Mouse (Mus musculus): ENCODE data around the gene Nova2. TPM values are rescaled to one million over a fixed set of nuclear protein-coding genes. Genes with fewer than 3 reads are reported as not detected.

Nova2 gene
- 0.18 and 0.22 TPM in 2 replicates for polyA plus RNA-seq (2015; fragmentation: Nextera tagmentation; extraction: Ambion mirVana)

DNA sequence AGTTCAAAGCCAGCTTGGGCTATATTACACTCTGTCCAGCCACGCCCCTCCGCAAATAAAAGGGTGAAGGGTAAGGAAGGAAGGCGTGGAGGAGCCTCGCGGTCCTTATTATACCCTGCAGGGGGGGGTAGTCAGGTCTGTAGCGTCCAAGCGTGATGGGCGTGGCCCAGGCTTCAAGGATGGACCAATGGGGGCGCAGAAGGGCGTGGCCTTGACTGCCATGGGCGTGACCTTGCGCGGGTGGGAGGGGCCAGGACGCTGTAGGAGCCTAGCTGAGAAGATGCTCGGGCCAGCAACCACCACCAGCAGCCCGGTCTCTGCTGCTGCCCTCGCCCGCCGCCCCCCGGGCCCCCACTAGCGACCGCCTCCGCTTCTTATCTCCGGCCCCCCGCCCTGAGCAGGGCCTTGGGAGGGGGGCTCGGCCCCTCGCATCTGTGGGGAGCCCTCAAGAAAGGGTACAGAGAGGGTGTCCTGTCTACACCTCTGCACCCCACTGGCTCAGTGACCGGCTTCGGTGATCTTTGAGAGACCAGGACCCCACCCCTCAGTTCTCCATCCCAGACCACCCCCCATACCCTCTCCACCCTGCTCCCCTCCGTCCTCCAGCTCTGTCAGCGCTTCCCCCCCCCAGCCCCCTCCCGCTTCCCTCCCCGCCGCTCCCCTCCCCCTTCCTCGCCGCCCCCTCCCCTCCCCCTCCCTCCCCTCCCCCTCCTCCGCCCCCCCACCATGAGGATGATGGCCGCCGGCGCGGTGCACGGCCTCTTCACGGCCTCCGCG is at the start of gene Nova2:
Gene Nova2, plus strand, starts transcription at position 727 of the 777 bp plus-strand sequence.
- peak; percentile 88 for ATAC-seq (ENCODE audit: low FRiP score, low TSS enrichment)
- TF ChIP-seq EP300 (optimal IDR thresholded peaks at IDR 0.05) (no peak), CTCF (IDR thresholded peaks at IDR 0.05; ENCODE audit: low read depth) (peak; percentile 43)
- Histone ChIP-seq H3K4me2 (replicated peaks; ENCODE audit: low read depth) (peak within 1 kb of the TSS; percentile 68), H3K4me1 (replicated peaks; ENCODE audit: control insufficient read depth, insufficient read depth) (0 out of 2 replicates have a peak, but pooled peaks cover 2% of the 10 kb centered on the region), H3K27me3 (ENCODE audit: control insufficient read depth, insufficient read depth, low read length) (0 out of 2 replicates have a peak, but pooled peaks cover 2% of the 10 kb centered on the region), H3K4me3 (ENCODE audit: low read depth, low read length) (peak within 1 kb of the TSS; percentile 45), H3K36me3 (ENCODE audit: control insufficient read depth, insufficient read depth, low read length) (no peaks in the 10 kb centered on the region), H3K9me3 (ENCODE audit: control insufficient read depth, low read length) (no peaks in the 10 kb centered on the region), H3K9ac (ENCODE audit: low read length) (peak within 1 kb of the TSS; percentile 53), H3K27ac (replicated peaks) (peak within 1 kb of the TSS; percentile 35; the same call in 1 of the 2 replicates)
- peak; percentile 88 for DNase-seq (ENCODE audit: low spot score)
- WGBS, result 2% methylated on average over 21 of the region's 45 CpGs

DNA sequence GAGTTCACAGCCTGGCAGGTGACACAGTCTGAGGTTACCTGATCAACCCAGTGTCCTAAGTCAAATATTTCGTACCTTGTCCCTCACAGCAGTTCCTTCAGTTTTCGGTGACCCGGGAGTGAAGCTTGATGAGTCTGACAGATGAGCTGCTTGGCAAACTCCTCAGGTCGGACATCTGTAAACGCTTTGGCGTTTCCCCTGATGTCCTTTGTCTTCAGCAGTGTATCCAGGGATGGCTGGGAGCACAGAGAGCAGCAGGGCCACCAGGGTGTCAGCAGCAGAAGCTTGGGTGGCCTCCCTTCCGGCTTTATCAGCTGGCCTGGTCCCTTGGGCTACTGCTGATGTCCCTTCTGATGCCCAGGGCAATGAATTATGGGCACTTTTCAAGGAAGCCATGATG is 47.0 kb upstream of the Nova2 start:
- 54% methylated on average over 7 of the region's 7 CpGs for WGBS
- ATAC-seq (ENCODE audit: low FRiP score, low TSS enrichment) (no peak), DNase-seq (ENCODE audit: low spot score) (no peak)
- Histone ChIP-seq H3K4me2 (replicated peaks; ENCODE audit: low read depth) (no peak overlapping the region), H3K36me3 (ENCODE audit: control insufficient read depth, insufficient read depth, low read length) (no peaks in the 10 kb centered on the region), H3K9me3 (ENCODE audit: control insufficient read depth, low read length) (no peaks in the 10 kb centered on the region), H3K4me3 (ENCODE audit: low read depth, low read length) (no peak overlapping the region), H3K27me3 (ENCODE audit: control insufficient read depth, insufficient read depth, low read length) (no peaks in the 10 kb centered on the region), H3K27ac (replicated peaks) (no peak overlapping the region), H3K4me1 (replicated peaks; ENCODE audit: control insufficient read depth, insufficient read depth) (no peaks in the 10 kb centered on the region), H3K9ac (ENCODE audit: low read length) (no peak overlapping the region)
- no peak for TF ChIP-seq CTCF (IDR thresholded peaks at IDR 0.05; ENCODE audit: low read depth)
- no peak for TF ChIP-seq EP300 (optimal IDR thresholded peaks at IDR 0.05)

DNA sequence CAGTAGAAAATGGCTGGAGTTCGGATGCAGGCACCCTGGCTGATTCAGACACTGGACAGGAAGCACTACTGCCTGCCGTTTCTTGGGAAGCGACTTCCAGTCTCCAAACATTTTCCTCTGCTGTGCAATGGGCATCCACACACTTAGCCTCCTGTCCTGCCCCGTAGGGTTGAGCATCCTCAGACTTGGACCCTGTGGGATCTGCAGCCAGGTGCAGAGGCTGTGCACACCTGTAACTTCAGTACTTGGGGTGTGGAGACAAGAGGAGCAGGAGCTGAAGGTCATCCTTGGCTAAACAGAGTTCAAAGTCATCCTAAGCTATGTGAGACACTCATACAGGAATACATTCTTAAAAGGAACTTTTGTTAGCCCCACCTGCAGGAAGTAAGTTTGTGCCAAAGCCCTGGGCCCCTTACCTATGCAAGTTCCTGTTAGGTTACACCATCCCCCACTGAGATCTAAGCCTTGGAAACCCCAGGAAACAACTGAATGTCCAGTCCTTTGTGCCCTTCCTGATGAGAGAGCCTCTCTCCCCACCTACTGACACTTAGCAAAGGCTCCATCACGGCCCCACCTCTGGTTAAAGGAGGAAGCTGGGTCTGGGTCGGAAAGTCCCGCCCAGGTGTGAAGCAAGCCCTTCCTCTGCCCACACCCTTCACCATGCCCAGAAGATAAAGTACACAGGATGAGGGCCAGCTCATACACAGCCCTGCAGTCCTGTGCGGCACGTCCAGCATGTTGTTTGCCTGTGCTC is 41.5 kb upstream of the Nova2 start:
- WGBS, result 41% methylated on average over 9 of the region's 9 CpGs
- peak overlapping the region; percentile 74 for H3K27ac ChIP-seq (replicated peaks)
- no peak overlapping the region; the same call in 1 of the 2 replicates for H3K4me3 ChIP-seq (ENCODE audit: low read depth, low read length)
- DNase-seq (ENCODE audit: low spot score) (peak; percentile 55), ATAC-seq (ENCODE audit: low FRiP score, low TSS enrichment) (peak; percentile 86)
- H3K9me3 ChIP-seq (ENCODE audit: control insufficient read depth, low read length), result no peaks in the 10 kb centered on the region
- no peaks in the 10 kb centered on the region for H3K4me1 ChIP-seq (replicated peaks; ENCODE audit: control insufficient read depth, insufficient read depth)
- peak overlapping the region; percentile 41; the same call in 1 of the 2 replicates for H3K9ac ChIP-seq (ENCODE audit: low read length)
- no peaks in the 10 kb centered on the region for H3K36me3 ChIP-seq (ENCODE audit: control insufficient read depth, insufficient read depth, low read length)
- TF ChIP-seq EP300 (optimal IDR thresholded peaks at IDR 0.05) (no peak), CTCF (IDR thresholded peaks at IDR 0.05; ENCODE audit: low read depth) (no peak)
- H3K27me3 ChIP-seq (ENCODE audit: control insufficient read depth, insufficient read depth, low read length), result no peaks in the 10 kb centered on the region
- peak overlapping the region; percentile 31 for H3K4me2 ChIP-seq (replicated peaks; ENCODE audit: low read depth)

DNA sequence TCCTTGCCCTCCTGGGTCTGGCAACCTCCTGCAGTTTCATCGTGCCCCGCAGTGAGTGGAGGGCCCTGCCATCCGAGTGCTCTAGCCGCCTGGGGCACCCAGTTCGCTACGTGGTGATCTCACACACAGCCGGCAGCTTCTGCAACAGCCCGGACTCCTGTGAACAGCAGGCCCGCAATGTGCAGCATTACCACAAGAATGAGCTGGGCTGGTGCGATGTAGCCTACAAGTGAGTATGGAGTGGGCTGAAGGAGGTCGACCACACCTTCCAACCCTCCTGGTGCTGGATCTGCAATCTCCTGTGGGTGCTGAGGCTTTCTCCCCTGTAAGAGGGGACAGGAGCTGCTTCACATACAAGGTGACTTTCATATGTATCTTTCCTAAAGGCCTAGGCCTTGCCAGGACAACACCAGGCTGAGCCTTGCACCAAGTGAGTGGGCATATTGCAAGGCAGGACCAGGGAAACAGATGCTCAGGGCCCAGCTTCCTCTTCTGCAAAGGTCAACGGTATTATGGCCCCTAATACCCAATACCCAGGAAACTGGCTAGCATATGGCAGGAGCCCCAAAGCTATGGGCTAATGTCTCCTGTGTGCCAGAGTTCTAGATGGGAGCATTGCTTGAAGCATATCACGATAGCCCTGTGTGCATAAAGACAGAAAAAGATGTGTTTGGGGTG is 40.8 kb upstream of the Nova2 start:
- Histone ChIP-seq H3K4me2 (replicated peaks; ENCODE audit: low read depth) (peak overlapping the region; percentile 31), H3K9ac (ENCODE audit: low read length) (peak overlapping the region; percentile 41; the same call in 1 of the 2 replicates)
- ATAC-seq (ENCODE audit: low FRiP score, low TSS enrichment), result peak; percentile 43; the same call in 1 of the 2 replicates

DNA sequence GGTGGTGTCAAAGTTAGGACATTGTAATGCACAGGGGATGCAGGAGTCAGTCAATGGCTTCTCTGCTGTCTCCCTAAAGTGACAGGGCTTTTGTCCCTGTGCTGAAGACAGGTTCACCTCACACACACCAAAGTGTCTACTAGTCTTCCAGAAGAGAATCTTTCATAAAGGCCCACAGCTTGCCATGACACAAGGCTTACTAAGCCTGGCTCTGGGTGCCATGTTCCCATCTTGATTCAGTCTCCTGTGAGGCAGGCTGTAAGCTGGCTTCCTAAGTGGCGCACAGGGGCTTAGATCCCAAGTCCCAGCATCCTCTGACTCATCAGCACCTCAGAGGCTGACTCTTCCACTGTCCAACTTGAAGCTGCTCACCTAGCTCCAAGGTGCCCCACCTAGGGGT is 38.7 kb upstream of the Nova2 start:
- ATAC-seq (ENCODE audit: low FRiP score, low TSS enrichment) (no peak), DNase-seq (ENCODE audit: low spot score) (no peak)
- Histone ChIP-seq H3K27me3 (ENCODE audit: control insufficient read depth, insufficient read depth, low read length) (no peaks in the 10 kb centered on the region), H3K4me1 (replicated peaks; ENCODE audit: control insufficient read depth, insufficient read depth) (no peaks in the 10 kb centered on the region), H3K9ac (ENCODE audit: low read length) (no peak overlapping the region), H3K36me3 (ENCODE audit: control insufficient read depth, insufficient read depth, low read length) (no peaks in the 10 kb centered on the region), H3K9me3 (ENCODE audit: control insufficient read depth, low read length) (no peaks in the 10 kb centered on the region), H3K4me3 (ENCODE audit: low read depth, low read length) (no peak overlapping the region), H3K27ac (replicated peaks) (no peak overlapping the region), H3K4me2 (replicated peaks; ENCODE audit: low read depth) (no peak overlapping the region)
- 95% methylated on average over 1 of the region's 1 CpGs for WGBS
- TF ChIP-seq EP300 (optimal IDR thresholded peaks at IDR 0.05) (no peak), CTCF (IDR thresholded peaks at IDR 0.05; ENCODE audit: low read depth) (no peak)

More for the DNA sequence above, 40.8 kb upstream of the Nova2 start:
- no peaks in the 10 kb centered on the region for H3K27me3 ChIP-seq (ENCODE audit: control insufficient read depth, insufficient read depth, low read length)
- H3K36me3 ChIP-seq (ENCODE audit: control insufficient read depth, insufficient read depth, low read length), result no peaks in the 10 kb centered on the region
- 43% methylated on average over 13 of the region's 13 CpGs for WGBS
- H3K9me3 ChIP-seq (ENCODE audit: control insufficient read depth, low read length), result no peaks in the 10 kb centered on the region
- TF ChIP-seq EP300 (optimal IDR thresholded peaks at IDR 0.05) (no peak), CTCF (IDR thresholded peaks at IDR 0.05; ENCODE audit: low read depth) (no peak)
- H3K4me1 ChIP-seq (replicated peaks; ENCODE audit: control insufficient read depth, insufficient read depth), result no peaks in the 10 kb centered on the region
- H3K4me3 ChIP-seq (ENCODE audit: low read depth, low read length), result no peak overlapping the region; the same call in 1 of the 2 replicates
- H3K27ac ChIP-seq (replicated peaks), result peak overlapping the region; percentile 74
- DNase-seq (ENCODE audit: low spot score), result peak; percentile 46
